In the genomic region with DNA sequence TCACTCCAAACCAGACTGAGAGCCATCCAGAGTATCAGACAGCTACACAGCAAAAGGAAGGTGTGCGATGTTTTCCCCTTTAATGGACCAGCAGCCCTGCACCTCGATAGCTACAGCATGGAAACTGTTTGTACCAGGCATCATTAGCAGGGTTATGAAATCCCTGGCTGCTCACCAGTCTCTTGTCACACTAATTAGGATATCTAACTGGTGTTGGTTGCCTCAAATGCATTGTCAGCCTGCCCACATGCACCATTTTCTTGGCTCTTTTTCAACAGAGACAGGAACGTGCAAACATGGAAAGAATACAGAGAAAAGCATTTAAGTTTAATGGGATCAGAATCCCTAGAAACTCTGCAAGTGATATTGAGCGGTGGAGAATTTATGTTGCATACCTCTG, we compare ENCODE assay signal across 22 mouse cellular contexts. TPM values are rescaled to one million over a fixed set of nuclear protein-coding genes. Genes with fewer than 3 reads are reported as not detected.
"Had no signal": no experiment of that assay in that cellular context is flagged by ENCODE, and none has a peak within 500 bp of the region (broad histone marks: within the 10 kb centered on the region; RNA-seq: fewer than 3 reads in every experiment).

No protein-coding gene starts in this region.

- ATAC-seq: midbrain, embryonic 15.5 days had no signal

- H3K27me3 ChIP-seq: liver, embryonic 13.5 days; midbrain, embryonic 12.5 days; midbrain, embryonic 15.5 days; neural tube, embryonic 12.5 days; neural tube, embryonic 15.5 days; stomach, embryonic 15.5 days had no signal

- H3K4me1 ChIP-seq: liver, embryonic 13.5 days; midbrain, embryonic 12.5 days; midbrain, embryonic 15.5 days; neural tube, embryonic 12.5 days; neural tube, embryonic 15.5 days; stomach, embryonic 15.5 days had no signal

- H3K4me3 ChIP-seq: left cerebral cortex, adult 2 months; liver, embryonic 13.5 days; midbrain, embryonic 12.5 days; midbrain, embryonic 15.5 days; neural tube, embryonic 12.5 days; neural tube, embryonic 15.5 days; stomach, embryonic 15.5 days had no signal

- H3K27ac ChIP-seq: left cerebral cortex, adult 2 months; liver, embryonic 13.5 days; midbrain, embryonic 12.5 days; midbrain, embryonic 15.5 days; neural tube, embryonic 12.5 days; neural tube, embryonic 15.5 days; stomach, embryonic 15.5 days had no signal

- H3K9me3 ChIP-seq: liver, embryonic 13.5 days; midbrain, embryonic 12.5 days; midbrain, embryonic 15.5 days; neural tube, embryonic 12.5 days; neural tube, embryonic 15.5 days; stomach, embryonic 15.5 days had no signal

- H3K9ac ChIP-seq: liver, embryonic 13.5 days; midbrain, embryonic 12.5 days; midbrain, embryonic 15.5 days; neural tube, embryonic 12.5 days; neural tube, embryonic 15.5 days; stomach, embryonic 15.5 days had no signal

- H3K4me2 ChIP-seq: liver, embryonic 13.5 days; midbrain, embryonic 12.5 days; midbrain, embryonic 15.5 days; neural tube, embryonic 12.5 days; neural tube, embryonic 15.5 days; stomach, embryonic 15.5 days had no signal

- H3K36me3 ChIP-seq: liver, embryonic 13.5 days; midbrain, embryonic 12.5 days; midbrain, embryonic 15.5 days; neural tube, embryonic 12.5 days; neural tube, embryonic 15.5 days; stomach, embryonic 15.5 days had no signal

- DNase-seq: kidney, adult 11 months; kidney, adult 8-10 months; kidney, postnatal 14 days; liver, embryonic 13.5 days; lung, adult 2 months; lung, postnatal 14 days; lung, postnatal 4 days; retina, postnatal 1 day; right cerebral cortex, postnatal 25 days; spleen, adult 18-20 months; thymus, adult 2 months; thymus, postnatal 14 days; thymus, postnatal 4 days had no signal

RNA-seq across cellular contexts. Expression of gene D930020B18Rik, which starts 14.5 kb away (rescaled TPM):
- total RNA-seq: liver, adult 2 months; megakaryocyte progenitor cell, adult 5-6 weeks; megakaryocyte-erythroid progenitor cell, adult 5-6 weeks had no signal
- polyA plus RNA-seq: liver, adult 2 months; liver, embryonic 13.5 days; midbrain, embryonic 12.5 days; neural tube, embryonic 12.5 days had no signal
